In genomic region chr16:39151325-39152318, GRCm38 (mm10) we compare ENCODE assay signal across 11 mouse cellular contexts.
DNase-seq lines count a peak whose midpoint lies in the region; ATAC-seq lines count a peak whose summit lies in the region.
"Had no signal": no experiment of that assay in that cellular context is flagged by ENCODE, and none has a peak within 500 bp of the region (broad histone marks: within the 10 kb centered on the region; RNA-seq: fewer than 3 reads in every experiment).

No protein-coding gene starts in this region.

- no peaks in the 10 kb centered on the region for H3K36me3 ChIP-seq in midbrain, embryonic 15.5 days (replicated peaks)
- H3K36me3 ChIP-seq: liver, embryonic 15.5 days had no signal

- WGBS in midbrain, embryonic 15.5 days: 58% methylated on average over 9 of the region's 9 CpGs

- no peak overlapping the region for H3K9ac ChIP-seq in midbrain, embryonic 15.5 days
- H3K9ac ChIP-seq: liver, embryonic 15.5 days had no signal

- H3K27ac ChIP-seq in midbrain, embryonic 15.5 days: 0 out of 2 replicates have a peak overlapping the region, but pooled peaks have one; percentile 42
- H3K27ac ChIP-seq: liver, embryonic 15.5 days; macrophage had no signal

- H3K9me3 ChIP-seq in midbrain, embryonic 15.5 days: no peaks in the 10 kb centered on the region
- H3K9me3 ChIP-seq: liver, embryonic 15.5 days had no signal

- H3K4me1 ChIP-seq in midbrain, embryonic 15.5 days: 0 out of 2 replicates have a peak, but pooled peaks cover 2% of the 10 kb centered on the region
- H3K4me1 ChIP-seq: liver, embryonic 15.5 days had no signal

- ATAC-seq in midbrain, embryonic 15.5 days (replicated peaks): peak; percentile 66; the same call in 1 of the 2 replicates
- no peak for ATAC-seq in megakaryocyte, adult 5-6 weeks (ENCODE audit: poor library complexity, severe bottlenecking)
- ATAC-seq: Patski had no signal

- H3K4me3 ChIP-seq in midbrain, embryonic 15.5 days: no peak overlapping the region
- H3K4me3 ChIP-seq: liver, embryonic 15.5 days had no signal

- no peaks in the 10 kb centered on the region for H3K27me3 ChIP-seq in midbrain, embryonic 15.5 days (replicated peaks)
- H3K27me3 ChIP-seq: liver, embryonic 15.5 days; Patski had no signal

- peak; percentile 4 for DNase-seq in layer of hippocampus, adult 9-11 months
- no peak for DNase-seq in layer of hippocampus, postnatal 10 days (ENCODE audit: low spot score in 2 of 2)
- peak; percentile 12 for DNase-seq in forelimb bud, embryonic 11.5 days (ENCODE audit: low read depth, low spot score)
- peak; percentile 53 to 65 for DNase-seq in kidney, postnatal 25 days
- DNase-seq in testis, postnatal 10 days (ENCODE audit: low spot score): no peak
- DNase-seq in left cerebral cortex, postnatal 36 days (ENCODE audit: low spot score in 2 of 2): no peak

- intact Hi-C loops in left cerebral cortex, postnatal 36 days (cut with DNase I): no loop called here

- H3K4me2 ChIP-seq in midbrain, embryonic 15.5 days: no peak overlapping the region
- H3K4me2 ChIP-seq: liver, embryonic 15.5 days had no signal

Comparison
In these comparisons a context has a peak if more than half of its experiments do, and no peak if none do; other contexts are left out.
1. DNase-seq: peak in layer of hippocampus, adult 9-11 months (single experiment), forelimb bud, embryonic 11.5 days (single experiment) and kidney, postnatal 25 days (2 of 2); none in layer of hippocampus, postnatal 10 days (0 of 2), testis, postnatal 10 days (single experiment) and left cerebral cortex, postnatal 36 days (0 of 2).